8 mouse cellular contexts compared by ENCODE assay signal in the genomic region with DNA sequence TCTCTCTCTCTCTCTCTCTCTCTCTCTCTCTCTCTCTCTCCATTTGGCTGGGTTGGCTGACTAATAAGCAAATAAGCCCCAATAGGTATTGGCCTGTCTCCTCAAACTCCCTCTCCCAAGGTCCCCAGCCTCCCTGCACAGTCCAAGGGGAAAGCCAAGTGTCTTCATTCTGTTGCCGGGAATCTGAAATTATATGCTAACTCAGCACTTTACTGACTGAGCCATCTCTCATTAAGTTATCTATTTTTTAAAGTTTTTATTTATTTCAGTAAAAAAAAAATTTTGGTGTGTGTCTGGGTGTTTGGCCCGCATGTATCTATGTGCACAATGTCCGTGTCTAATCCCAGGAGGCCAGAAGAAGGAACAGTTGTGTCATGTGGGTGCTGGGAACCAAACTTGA. TPM values are rescaled to one million over a fixed set of nuclear protein-coding genes. Genes with fewer than 3 reads are reported as not detected.
A peak's percentile ranks its signal among the peaks of the same experiment; 100 is the strongest.
DNase-seq lines count a peak whose midpoint lies in the region; ATAC-seq and TF ChIP-seq lines count a peak whose summit lies in the region.

No protein-coding gene starts in this region.

- whole genome bisulfite sequencing in heart, embryonic 12.5 days: 88% methylated on average over 3 of the region's 3 CpGs
- 84% methylated on average over 3 of the region's 3 CpGs for WGBS in heart, adult 2 months
- 86% methylated on average over 3 of the region's 3 CpGs for WGBS in hindbrain, embryonic 12.5 days
- WGBS in liver, postnatal 0 days (ENCODE audit: insufficient replicate concordance): 77% methylated on average over 3 of the region's 3 CpGs

- H3K4me1 ChIP-seq in heart, embryonic 12.5 days (replicated peaks): peaks cover 59% of the 10 kb centered on the region
- H3K4me1 ChIP-seq in heart, adult 2 months (ENCODE audit: control insufficient read depth, insufficient read depth, low read length): peaks cover 19% of the 10 kb centered on the region
- H3K4me1 ChIP-seq in G1E (ENCODE audit: insufficient read depth, low read depth, low read length): peaks cover 78% of the 10 kb centered on the region
- H3K4me1 ChIP-seq in hindbrain, embryonic 12.5 days: peaks cover 41% of the 10 kb centered on the region
- peaks cover 35% of the 10 kb centered on the region for H3K4me1 ChIP-seq in liver, postnatal 0 days (ENCODE audit: insufficient read depth)

- H3K79me2 ChIP-seq in heart, adult 2 months (replicated peaks; ENCODE audit: control insufficient read depth, insufficient read depth, low read length): no peaks in the 10 kb centered on the region

- DNase-seq in heart, adult 2 months: no peak
- no peak for DNase-seq in G1E (ENCODE audit: low spot score)
- no peak for DNase-seq in liver, postnatal 0 days
- DNase-seq in right cerebral cortex, adult 18-20 months: no peak
- no peak for DNase-seq in embryo, embryonic 10.5 days (ENCODE audit: low spot score)
- DNase-seq in right cerebral cortex, adult 2 months (ENCODE audit: low spot score in 2 of 2): no peak

- no peak for TF ChIP-seq POLR2A in heart, adult 2 months (IDR thresholded peaks at IDR 0.05; ENCODE audit: insufficient read depth, low read depth, low read length)

- peak overlapping the region; percentile 73; the same call in 1 of the 2 replicates for H3K27ac ChIP-seq in heart, embryonic 12.5 days (ENCODE audit: poor library complexity, severe bottlenecking)
- H3K27ac ChIP-seq in heart, adult 2 months: no peak overlapping the region
- H3K27ac ChIP-seq in hindbrain, embryonic 12.5 days: no peak overlapping the region
- H3K27ac ChIP-seq in liver, postnatal 0 days (ENCODE audit: low read depth): no peak overlapping the region

- no peak overlapping the region for H3K4me3 ChIP-seq in heart, embryonic 12.5 days
- no peak overlapping the region for H3K4me3 ChIP-seq in heart, adult 2 months
- H3K4me3 ChIP-seq in G1E (ENCODE audit: low read depth, low read length): peak overlapping the region; percentile 83; the same call in 1 of the 2 replicates
- H3K4me3 ChIP-seq in hindbrain, embryonic 12.5 days: no peak overlapping the region
- no peak overlapping the region for H3K4me3 ChIP-seq in liver, postnatal 0 days (ENCODE audit: low read depth, low read length)

- no peak for ATAC-seq in heart, embryonic 12.5 days (ENCODE audit: insufficient number of reproducible peaks, low FRiP score)
- ATAC-seq in G1E (ENCODE audit: extremely low read depth, insufficient number of reproducible peaks, low FRiP score, poor library complexity, severe bottlenecking): no peak
- ATAC-seq in hindbrain, embryonic 12.5 days (ENCODE audit: low FRiP score): no peak
- no peak for ATAC-seq in liver, postnatal 0 days

- intact Hi-C loops in heart, adult 2 months (cut with DNase I): loop anchor here (5.0 kb wide), 1 partner anchor 230 kb away; no protein-coding TSS in a partner anchor

- no peak for TF ChIP-seq EP300 in heart, adult 2 months (IDR thresholded peaks at IDR 0.05; ENCODE audit: insufficient read depth, low read depth, low read length)
- no peak for TF ChIP-seq EP300 in liver, postnatal 0 days (IDR thresholded peaks at IDR 0.05; ENCODE audit: low read depth)

- H3K9me3 ChIP-seq in heart, embryonic 12.5 days (replicated peaks): no peaks in the 10 kb centered on the region
- H3K9me3 ChIP-seq in G1E (replicated peaks): no peaks in the 10 kb centered on the region
- H3K9me3 ChIP-seq in hindbrain, embryonic 12.5 days (replicated peaks): no peaks in the 10 kb centered on the region
- no peaks in the 10 kb centered on the region for H3K9me3 ChIP-seq in liver, postnatal 0 days (ENCODE audit: low read length)

- no peaks in the 10 kb centered on the region for H3K27me3 ChIP-seq in heart, embryonic 12.5 days (replicated peaks)
- H3K27me3 ChIP-seq in heart, adult 2 months (ENCODE audit: control insufficient read depth, insufficient read depth, low read length): no peaks in the 10 kb centered on the region
- H3K27me3 ChIP-seq in G1E (ENCODE audit: insufficient read depth, low read length): no peaks in the 10 kb centered on the region
- 0 out of 2 replicates have a peak, but pooled peaks cover 4% of the 10 kb centered on the region for H3K27me3 ChIP-seq in hindbrain, embryonic 12.5 days
- no peaks in the 10 kb centered on the region for H3K27me3 ChIP-seq in liver, postnatal 0 days (ENCODE audit: insufficient read depth, low read length)

- peaks cover 6% of the 10 kb centered on the region; the same call in 1 of the 2 replicates for H3K36me3 ChIP-seq in heart, embryonic 12.5 days
- H3K36me3 ChIP-seq in heart, adult 2 months (ENCODE audit: control insufficient read depth, insufficient read depth, low read length): no peaks in the 10 kb centered on the region
- H3K36me3 ChIP-seq in G1E (replicated peaks): peaks cover 39% of the 10 kb centered on the region
- no peaks in the 10 kb centered on the region for H3K36me3 ChIP-seq in hindbrain, embryonic 12.5 days
- H3K36me3 ChIP-seq in liver, postnatal 0 days (replicated peaks; ENCODE audit: insufficient read depth, low read length): 0 out of 2 replicates have a peak, but pooled peaks cover 2% of the 10 kb centered on the region

- no peak overlapping the region for H3K9ac ChIP-seq in heart, embryonic 12.5 days
- no peak overlapping the region for H3K9ac ChIP-seq in heart, adult 2 months (ENCODE audit: low read depth, low read length)
- no peak overlapping the region for H3K9ac ChIP-seq in hindbrain, embryonic 12.5 days
- no peak overlapping the region for H3K9ac ChIP-seq in liver, postnatal 0 days (replicated peaks)

- peak overlapping the region; percentile 80 for H3K4me2 ChIP-seq in heart, embryonic 12.5 days
- H3K4me2 ChIP-seq in hindbrain, embryonic 12.5 days (replicated peaks): peak overlapping the region; percentile 61; the same call in 1 of the 2 replicates
- H3K4me2 ChIP-seq in liver, postnatal 0 days (ENCODE audit: low read depth, low read length): peak overlapping the region; percentile 93

- no peak for TF ChIP-seq CTCF in heart, adult 2 months (IDR thresholded peaks at IDR 0.05)
- no peak for TF ChIP-seq CTCF in G1E (IDR thresholded peaks at IDR 0.05; ENCODE audit: low read depth, low read length)
- no peak for TF ChIP-seq CTCF in liver, postnatal 0 days (IDR thresholded peaks at IDR 0.05; ENCODE audit: low read depth)

RNA-seq across cellular contexts. Expression of a gene that starts 1.0 kb away (rescaled TPM):
- polyA plus RNA-seq in heart, embryonic 12.5 days (2016; fragmentation: Nextera tagmentation; extraction: Ambion mirVana): 52.9 and 53.9 TPM in 2 replicates
- total RNA-seq in heart, adult 2 months (2021): 100 to 1,000 TPM; 182 to 219 TPM
- polyA plus RNA-seq in heart, adult 2 months (2012; rRNA removed): 251 and 268 TPM in 2 replicates
- total RNA-seq in G1E (2014; fragmentation: Nextera tagmentation) (13.7 and 17.5 TPM in 2 replicates), G1E (2017) (35.7 and 51.5 TPM in 2 replicates)
- polyA plus RNA-seq in G1E (2012): 32.3 and 38.6 TPM in 2 replicates
- 60.2 and 62.1 TPM in 2 replicates for polyA plus RNA-seq in hindbrain, embryonic 12.5 days (2016; fragmentation: Nextera tagmentation; extraction: Ambion mirVana)
- polyA plus RNA-seq in liver, postnatal 0 days (2015; fragmentation: Nextera tagmentation; extraction: Ambion mirVana): 22.4 and 23.0 TPM in 2 replicates

RNA-seq across cellular contexts. Expression of a gene that starts 2.3 kb away (rescaled TPM):
- 30.7 and 34.1 TPM in 2 replicates for polyA plus RNA-seq in heart, embryonic 12.5 days (2016; fragmentation: Nextera tagmentation; extraction: Ambion mirVana)
- total RNA-seq in heart, adult 2 months (2021): 10 to 100 TPM; 10.8 to 12.1 TPM
- polyA plus RNA-seq in heart, adult 2 months (2012; rRNA removed): 17.4 and 18.9 TPM in 2 replicates
- total RNA-seq in G1E (2014; fragmentation: Nextera tagmentation) (6.7 and 9.4 TPM in 2 replicates), G1E (2017) (14.4 and 19.1 TPM in 2 replicates)
- 18.5 and 20.9 TPM in 2 replicates for polyA plus RNA-seq in G1E (2012)
- 32.3 and 37.0 TPM in 2 replicates for polyA plus RNA-seq in hindbrain, embryonic 12.5 days (2016; fragmentation: Nextera tagmentation; extraction: Ambion mirVana)
- 11.0 and 11.1 TPM in 2 replicates for polyA plus RNA-seq in liver, postnatal 0 days (2015; fragmentation: Nextera tagmentation; extraction: Ambion mirVana)

RNA-seq across cellular contexts. Expression of a gene that starts 20.5 kb away (rescaled TPM):
- polyA plus RNA-seq in heart, embryonic 12.5 days (2016; fragmentation: Nextera tagmentation; extraction: Ambion mirVana): not detected in 2 replicates
- total RNA-seq in heart, adult 2 months (2021): under 1 TPM; 0.39 to 0.47 TPM
- 1.1 and 1.9 TPM in 2 replicates for polyA plus RNA-seq in heart, adult 2 months (2012; rRNA removed)
- total RNA-seq in G1E (2014; fragmentation: Nextera tagmentation): not detected in 2 replicates
- 0.06 and 0.27 TPM in 2 replicates for total RNA-seq in G1E (2017)
- not detected in 2 replicates for polyA plus RNA-seq in G1E (2012)
- polyA plus RNA-seq in hindbrain, embryonic 12.5 days (2016; fragmentation: Nextera tagmentation; extraction: Ambion mirVana): 0.05 and 0.07 TPM in 2 replicates
- 0.07 and 0.16 TPM in 2 replicates for polyA plus RNA-seq in liver, postnatal 0 days (2015; fragmentation: Nextera tagmentation; extraction: Ambion mirVana)

RNA-seq across cellular contexts. Expression of a gene that starts 31.2 kb away (rescaled TPM):
- 23.6 and 23.7 TPM in 2 replicates for polyA plus RNA-seq in heart, embryonic 12.5 days (2016; fragmentation: Nextera tagmentation; extraction: Ambion mirVana)
- 10 to 100 TPM; 35.1 to 37.0 TPM for total RNA-seq in heart, adult 2 months (2021)
- polyA plus RNA-seq in heart, adult 2 months (2012; rRNA removed): 30.5 and 61.6 TPM in 2 replicates
- total RNA-seq in G1E (2014; fragmentation: Nextera tagmentation) (103 and 116 TPM in 2 replicates), G1E (2017) (92.0 and 95.4 TPM in 2 replicates)
- 15.1 and 20.0 TPM in 2 replicates for polyA plus RNA-seq in G1E (2012)
- polyA plus RNA-seq in hindbrain, embryonic 12.5 days (2016; fragmentation: Nextera tagmentation; extraction: Ambion mirVana): 34.1 and 38.9 TPM in 2 replicates
- 5.3 and 5.7 TPM in 2 replicates for polyA plus RNA-seq in liver, postnatal 0 days (2015; fragmentation: Nextera tagmentation; extraction: Ambion mirVana)

RNA-seq across cellular contexts. Expression of a gene that starts 44.0 kb away (rescaled TPM):
- 1.1 TPM in 2 replicates for polyA plus RNA-seq in heart, embryonic 12.5 days (2016; fragmentation: Nextera tagmentation; extraction: Ambion mirVana)
- 1 to 10 TPM; 1.6 to 2.3 TPM for total RNA-seq in heart, adult 2 months (2021)
- 2.0 and 3.4 TPM in 2 replicates for polyA plus RNA-seq in heart, adult 2 months (2012; rRNA removed)
- total RNA-seq in G1E (2014; fragmentation: Nextera tagmentation) (0.29 and 3.5 TPM in 2 replicates), G1E (2017) (1.2 TPM in 2 replicates)
- 1.00 and 1.1 TPM in 2 replicates for polyA plus RNA-seq in G1E (2012)
- polyA plus RNA-seq in hindbrain, embryonic 12.5 days (2016; fragmentation: Nextera tagmentation; extraction: Ambion mirVana): 5.1 and 5.6 TPM in 2 replicates
- 41.4 and 46.5 TPM in 2 replicates for polyA plus RNA-seq in liver, postnatal 0 days (2015; fragmentation: Nextera tagmentation; extraction: Ambion mirVana)
